Mouse (Mus musculus) heart, postnatal 14 days (tissue): ENCODE results near the gene Dhx30. TPM values are rescaled to one million over a fixed set of nuclear protein-coding genes. Genes with fewer than 3 reads are reported as not detected.
"Not testable (repeated sequence)": the region's sequence is repeated elsewhere in the genome, so short reads cannot be mapped to it uniquely, and the experiment has no call there.

ENCODE experiments used
- DNase-seq, 2 experiments: peaks; one replicate each; pipeline ENCODE4 v3.0.0; 2021 to 2022
- intact Hi-C: fragments of 180-260 bp; cut with DNase I; formaldehyde crosslinking; loops from one replicate; pipeline ENCODE4 v1.15.1; 2025
- total RNA-seq, 2 experiments: library from RNA; stranded (reverse); gene quantifications; 2 replicates each; pipeline ENCODE4 v1.2.3; 2021

The Dhx30 gene
- total RNA-seq, 2 experiments from 2014 or later: 56.8 to 71.3 TPM

DNA sequence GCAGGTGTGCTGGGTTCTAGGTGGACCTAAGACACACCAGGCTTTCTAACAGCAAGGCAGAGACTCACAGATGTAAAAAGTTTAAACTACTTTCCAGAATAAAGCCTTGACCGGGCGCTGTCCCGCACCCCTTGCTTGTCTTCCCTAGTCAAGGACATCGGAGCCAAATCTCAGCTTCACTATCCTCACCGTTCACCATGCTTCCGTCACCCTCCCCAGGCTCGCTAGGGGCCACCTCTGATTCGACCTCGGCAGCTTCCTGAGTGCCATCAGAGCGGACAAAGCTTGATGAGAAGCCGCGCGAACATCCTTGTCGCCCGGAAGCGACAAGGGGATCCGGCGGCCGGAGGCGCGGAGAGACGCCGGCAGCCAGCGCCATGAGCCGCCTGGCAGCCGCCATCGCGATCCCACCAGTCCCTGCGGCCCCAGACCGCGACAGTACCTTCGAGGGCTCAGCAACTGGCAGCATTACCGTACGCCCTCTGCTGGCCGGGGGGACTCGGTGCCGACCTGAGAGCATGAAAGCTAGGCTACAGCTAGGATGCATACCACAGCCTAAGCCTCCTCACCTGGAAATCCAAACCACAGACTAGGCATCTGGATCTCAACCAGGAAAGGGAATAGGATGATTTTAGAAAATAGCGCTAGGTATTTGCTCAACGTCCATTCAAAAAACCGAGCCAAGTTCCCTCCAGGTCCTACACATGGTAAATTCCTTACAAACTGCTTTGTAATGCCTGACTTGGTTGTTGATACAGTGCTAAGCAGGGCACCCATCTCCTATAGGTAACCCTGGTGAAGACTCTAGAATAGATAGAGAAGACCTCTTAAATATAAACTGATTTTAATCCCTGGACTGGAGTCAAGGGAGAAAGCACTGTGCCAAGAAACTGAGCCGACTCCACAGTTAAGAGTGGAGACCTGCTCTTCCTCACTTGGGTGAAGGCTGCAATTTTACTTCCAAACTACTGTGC, 16.7 kb downstream of the Dhx30 start:
- intact Hi-C loops: no loop called here
- peak; percentile 93 to 97 for DNase-seq

GRCm38 (mm10) chr9:110097791-110098190, 19.8 kb downstream of the Dhx30 start:
- no peak for DNase-seq
- intact Hi-C loops: no loop called here

DNA sequence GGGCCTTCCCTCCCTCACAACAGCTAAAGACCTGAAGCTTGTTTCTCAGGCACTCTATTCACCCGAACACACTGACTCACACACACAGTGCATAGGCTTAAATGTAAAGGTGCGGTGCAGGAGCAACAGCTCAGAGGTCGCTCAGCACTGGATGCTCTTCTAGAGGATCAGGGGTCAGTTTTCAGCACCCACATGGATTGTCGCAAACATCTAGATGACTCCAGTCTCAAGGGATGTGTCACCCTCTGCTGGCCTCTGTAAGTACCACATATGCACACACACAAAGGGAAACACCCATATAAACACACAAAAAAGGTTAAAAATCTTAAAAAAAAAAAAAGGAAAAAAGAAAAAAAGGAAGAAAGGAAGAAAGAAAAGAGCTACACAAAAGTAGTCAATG, 22.9 kb downstream of the Dhx30 start:
- DNase-seq: no peak
- intact Hi-C loops: no loop called here

- DNase-seq: no peak
- intact Hi-C loops: no loop called here
These were observed 24.3 kb downstream of the Dhx30 start for GRCm38 (mm10) chr9:110093303-110093702.

DNA sequence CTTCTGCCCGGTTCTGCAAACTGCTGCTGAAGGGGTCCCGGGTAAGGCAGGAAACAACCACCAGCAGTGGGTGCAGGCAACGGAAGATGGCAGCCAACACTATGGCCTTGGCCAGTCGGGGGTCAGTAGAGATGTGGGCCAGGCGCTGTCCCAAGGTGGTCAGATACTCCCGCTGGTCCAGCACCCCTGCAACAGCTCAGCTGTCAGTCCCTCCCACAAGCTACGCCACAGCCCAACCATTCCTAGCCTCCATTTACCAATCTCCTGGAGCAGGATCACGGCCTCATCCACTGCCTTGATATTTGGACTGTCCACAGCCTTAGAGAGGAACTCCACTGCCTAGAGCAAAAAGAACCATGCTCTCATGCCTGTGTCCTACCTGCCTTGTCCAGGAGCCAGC, 31.9 kb downstream of the Dhx30 start:
- intact Hi-C loops: no loop called here
- DNase-seq: no peak

DNA sequence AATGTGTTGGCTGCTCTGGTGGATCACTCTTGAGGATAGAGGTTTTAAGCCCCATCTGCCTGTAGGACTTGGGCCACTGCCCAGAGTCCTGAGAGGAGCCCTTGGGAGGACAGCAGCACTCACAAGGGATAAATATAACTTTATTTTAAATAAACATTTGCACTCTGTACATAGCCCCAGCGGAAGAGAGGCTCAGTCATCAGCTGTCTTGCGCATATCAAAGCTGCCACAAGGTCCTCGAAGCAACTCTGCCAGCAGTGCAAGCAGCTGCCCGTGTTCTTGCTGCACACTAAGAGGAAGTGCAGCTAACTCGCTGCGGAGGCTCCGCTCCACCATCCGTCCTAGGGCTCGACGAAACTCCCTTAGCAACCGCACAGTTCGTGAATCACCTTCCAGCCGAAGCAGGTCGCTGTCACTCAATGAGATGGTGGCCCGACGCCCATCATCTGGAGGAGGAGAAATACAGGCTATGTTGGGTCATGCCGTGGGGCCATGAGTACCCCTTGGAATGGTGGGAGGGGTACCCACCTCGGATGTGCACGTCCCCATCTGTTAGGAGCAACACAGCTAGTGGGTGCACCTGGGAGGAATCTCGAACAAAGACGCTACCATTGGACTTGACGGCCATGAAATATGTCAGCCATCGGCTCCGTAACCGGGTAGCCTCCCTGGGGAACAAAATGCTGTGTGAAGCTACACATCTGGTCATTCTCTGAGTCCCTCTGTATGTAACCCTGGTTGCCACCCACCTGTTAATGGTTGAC, 33.2 kb downstream of the Dhx30 start:
- intact Hi-C loops: no loop called here
- peak; percentile 46 to 58 for DNase-seq

GRCm38 (mm10) chr9:110081066-110081465, 36.6 kb downstream of the Dhx30 start:
- intact Hi-C loops: no loop called here
- DNase-seq: no peak

GRCm38 (mm10) chr9:110076468-110076867, 41.2 kb downstream of the Dhx30 start:
- intact Hi-C loops, DNase-seq: not testable (repeated sequence)

GRCm38 (mm10) chr9:110071843-110072242, 45.8 kb downstream of the Dhx30 start:
- peak; percentile 77 to 80 for DNase-seq
- intact Hi-C loops: loop anchor here (2.0 kb wide), 1 partner anchor 87 kb away; no protein-coding TSS in a partner anchor

GRCm38 (mm10) chr9:110071011-110071410, 46.6 kb downstream of the Dhx30 start:
- intact Hi-C loops: no loop called here

GRCm38 (mm10) chr9:110070358-110070757, 47.3 kb downstream of the Dhx30 start:
- peak; percentile 78 to 86 for DNase-seq
- intact Hi-C loops: no loop called here

More at GRCm38 (mm10) chr9:110071011-110071410, 46.6 kb downstream of the Dhx30 start:
- DNase-seq: no peak

DNA sequence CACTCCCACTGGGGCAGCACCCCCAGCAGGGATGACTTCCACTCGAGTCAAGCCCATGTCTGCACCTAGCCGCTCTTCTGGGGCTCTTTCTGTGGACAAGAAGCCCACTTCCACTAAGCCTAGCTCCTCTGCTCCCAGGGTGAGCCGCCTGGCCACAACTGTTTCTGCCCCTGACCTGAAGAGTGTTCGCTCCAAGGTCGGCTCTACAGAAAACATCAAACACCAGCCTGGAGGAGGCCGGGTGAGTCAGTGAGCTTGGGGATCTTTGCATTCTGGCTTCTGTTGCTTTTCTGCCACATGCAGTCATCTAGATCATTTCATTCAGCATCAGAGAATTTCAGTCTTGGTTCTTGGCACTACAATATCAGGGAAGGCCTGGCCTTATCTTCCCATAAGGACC, 48.9 kb downstream of the Dhx30 start:
- no peak for DNase-seq
- intact Hi-C loops: no loop called here

- intact Hi-C loops: no loop called here
- DNase-seq: no peak
These were observed 53.0 kb downstream of the Dhx30 start for GRCm38 (mm10) chr9:110064641-110065040.

DNA sequence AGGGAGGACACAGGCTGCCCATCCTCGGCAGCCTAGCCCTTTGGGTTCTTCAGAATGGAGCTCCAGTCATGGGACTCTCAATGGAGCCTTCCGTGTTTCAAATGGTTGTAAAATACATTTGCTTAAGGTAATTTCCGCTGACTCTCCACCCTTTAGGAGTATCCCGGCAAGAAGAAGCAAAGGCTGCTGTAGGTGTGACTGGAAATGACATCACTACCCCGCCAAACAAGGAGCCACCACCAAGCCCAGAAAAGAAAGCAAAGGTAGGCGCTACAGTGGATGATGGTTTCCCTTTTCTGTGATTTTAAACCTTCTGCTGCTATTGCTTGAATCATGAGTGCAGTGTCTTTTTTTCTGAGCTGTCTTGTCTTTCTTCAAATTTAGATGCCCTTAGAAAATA, 54.8 kb downstream of the Dhx30 start:
- intact Hi-C loops: no loop called here
- DNase-seq: no peak

GRCm38 (mm10) chr9:110062405-110062804, 55.2 kb downstream of the Dhx30 start:
- DNase-seq: no peak

DNA sequence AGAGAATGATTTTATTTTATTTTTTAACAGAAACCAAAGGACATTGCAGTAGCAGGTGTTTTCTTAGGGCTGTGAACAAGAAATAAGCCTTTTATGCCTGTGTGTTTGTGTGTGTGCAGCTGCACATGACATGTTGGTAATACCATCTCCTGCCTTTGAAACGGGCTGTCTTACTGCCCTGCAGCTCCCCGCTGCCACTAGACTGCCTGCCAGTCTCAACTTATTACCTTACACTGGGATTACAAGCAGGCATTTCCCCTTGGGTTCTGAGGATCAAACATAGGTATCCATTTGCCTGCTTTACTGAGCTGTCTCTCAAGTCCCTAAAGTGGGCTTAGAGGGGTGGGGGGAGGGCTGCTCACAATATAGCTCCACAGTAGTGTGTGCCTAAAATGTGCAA, 56.9 kb downstream of the Dhx30 start:
- no peak for DNase-seq
- intact Hi-C loops: no loop called here

More at GRCm38 (mm10) chr9:110062405-110062804, 55.2 kb downstream of the Dhx30 start:
- intact Hi-C loops: no loop called here

GRCm38 (mm10) chr9:110057200-110057599, 60.4 kb downstream of the Dhx30 start:
- intact Hi-C loops: no loop called here

GRCm38 (mm10) chr9:110054781-110055180, 62.8 kb downstream of the Dhx30 start:
- no peak for DNase-seq
- intact Hi-C loops: no loop called here

More at GRCm38 (mm10) chr9:110057200-110057599, 60.4 kb downstream of the Dhx30 start:
- no peak for DNase-seq

GRCm38 (mm10) chr9:110054080-110054421, 63.6 kb downstream of the Dhx30 start:
- intact Hi-C loops: no loop called here
- no peak for DNase-seq

GRCm38 (mm10) chr9:110053305-110054079, 64.1 kb downstream of the Dhx30 start:
- intact Hi-C loops: no loop called here
- peak; percentile 13 to 28 for DNase-seq

- intact Hi-C loops: no loop called here
- DNase-seq: peak in 1 of 2 experiments; percentile 15
These were observed 64.7 kb downstream of the Dhx30 start for GRCm38 (mm10) chr9:110052951-110053304.
